Mouse (Mus musculus): ENCODE results near the gene Fbxw8. TPM values are rescaled to one million over a fixed set of nuclear protein-coding genes. Genes with fewer than 3 reads are reported as not detected.

Fbxw8 gene
- polyA plus RNA-seq, 1 experiment from 2014 or later, result 25.2 TPM

- no peak overlapping the region for H3K27ac ChIP-seq (replicated peaks)
These were observed 137.7 kb downstream of the Fbxw8 start for GRCm38 (mm10) chr5:118017527-118017926.

GRCm38 (mm10) chr5:118015669-118016068, 139.6 kb downstream of the Fbxw8 start:
- H3K9me3 ChIP-seq, result no peaks in the 10 kb centered on the region
- peaks cover 17% of the 10 kb centered on the region for H3K4me1 ChIP-seq
- no peak overlapping the region for H3K27ac ChIP-seq (replicated peaks)
- H3K27me3 ChIP-seq, result no peaks in the 10 kb centered on the region
- no peak overlapping the region for H3K4me2 ChIP-seq (replicated peaks)
- no peak for ATAC-seq (replicated peaks)
- WGBS, result 85% methylated on average over 2 of the region's 2 CpGs
- no peak overlapping the region for H3K4me3 ChIP-seq
- no peaks in the 10 kb centered on the region for H3K36me3 ChIP-seq
- no peak overlapping the region for H3K9ac ChIP-seq (replicated peaks)

More at GRCm38 (mm10) chr5:118017527-118017926, 137.7 kb downstream of the Fbxw8 start:
- H3K4me2 ChIP-seq (replicated peaks), result no peak overlapping the region
- peaks cover 10% of the 10 kb centered on the region for H3K4me1 ChIP-seq
- H3K36me3 ChIP-seq, result no peaks in the 10 kb centered on the region
- no peaks in the 10 kb centered on the region for H3K9me3 ChIP-seq
- H3K9ac ChIP-seq (replicated peaks), result no peak overlapping the region
- ATAC-seq (replicated peaks), result no peak
- WGBS, result 62% methylated on average over 5 of the region's 5 CpGs
- no peaks in the 10 kb centered on the region for H3K27me3 ChIP-seq
- H3K4me3 ChIP-seq, result no peak overlapping the region

- ATAC-seq (replicated peaks), result peak; percentile 60; the same call in 1 of the 2 replicates
- H3K36me3 ChIP-seq, result 0 out of 2 replicates have a peak, but pooled peaks cover 6% of the 10 kb centered on the region
- H3K9ac ChIP-seq (replicated peaks), result no peak overlapping the region
- H3K27ac ChIP-seq (replicated peaks), result no peak overlapping the region
- no peak overlapping the region for H3K4me2 ChIP-seq (replicated peaks)
- no peaks in the 10 kb centered on the region for H3K27me3 ChIP-seq
- no peak overlapping the region for H3K4me3 ChIP-seq
- peaks cover 21% of the 10 kb centered on the region for H3K4me1 ChIP-seq
- H3K9me3 ChIP-seq, result no peaks in the 10 kb centered on the region
- 14% methylated on average over 12 of the region's 12 CpGs for WGBS
These were observed 140.2 kb downstream of the Fbxw8 start for GRCm38 (mm10) chr5:118015028-118015427.

Other genes with a start within 250 kb of the Fbxw8 start
- 183 and 193 TPM in 2 replicates for gene Fbxo21, start 178.7 kb downstream of the Fbxw8 start, polyA plus RNA-seq (2015; fragmentation: Nextera tagmentation; extraction: Ambion mirVana)
- gene Tesc, start 127.7 kb downstream of the Fbxw8 start, polyA plus RNA-seq (2015; fragmentation: Nextera tagmentation; extraction: Ambion mirVana), result 9.9 and 10.6 TPM in 2 replicates
- 2.3 and 2.7 TPM in 2 replicates for gene Hrk, start 9.2 kb upstream of the Fbxw8 start, polyA plus RNA-seq (2015; fragmentation: Nextera tagmentation; extraction: Ambion mirVana)
- gene Rnft2, start 89.7 kb upstream of the Fbxw8 start, polyA plus RNA-seq (2015; fragmentation: Nextera tagmentation; extraction: Ambion mirVana), result 8.5 and 9.5 TPM in 2 replicates
- 17.2 and 18.5 TPM in 2 replicates for gene 2410131K14Rik, start 89.8 kb upstream of the Fbxw8 start, polyA plus RNA-seq (2015; fragmentation: Nextera tagmentation; extraction: Ambion mirVana)